Mouse (Mus musculus) heart, embryonic 13.5 days (tissue): ENCODE measurements around the gene Tsc22d1. TPM values are rescaled to one million over a fixed set of nuclear protein-coding genes. Genes with fewer than 3 reads are reported as not detected.

ENCODE experiments used
- ATAC-seq: fragments of 200-750 bp; cut with Nextera tagmentation; 2 replicates; pipeline ENCODE4 v1.8.0; 2017; ENCODE audit warnings: moderate TSS enrichment; ENCODE audit not compliant: insufficient number of reproducible peaks, low FRiP score, low TSS enrichment; ENCODE audit errors: extremely low read depth
- H3K27ac ChIP-seq: fragments of 300-500 bp; sonication (generic); replicated peaks from 2 replicates; pipeline ENCODE4 v1.5.1; 2015; ENCODE audit warnings: moderate library complexity, mild to moderate bottlenecking, inconsistent platforms
- H3K27me3 ChIP-seq: fragments of 300-500 bp; sonication (generic); replicated peaks from 2 replicates; pipeline ENCODE4 v1.6.1; 2015; ENCODE audit warnings: mild to moderate bottlenecking, inconsistent platforms
- H3K36me3 ChIP-seq: fragments of 300-500 bp; sonication (generic); 2 replicates; pipeline ENCODE4 v1.6.1; 2015; ENCODE audit warnings: mild to moderate bottlenecking, inconsistent platforms
- H3K4me1 ChIP-seq: fragments of 300-500 bp; sonication (generic); 2 replicates; pipeline ENCODE4 v1.6.1; 2015; ENCODE audit warnings: inconsistent platforms
- H3K4me2 ChIP-seq: fragments of 300-500 bp; sonication (generic); 2 replicates; pipeline ENCODE4 v1.6.1; 2015; ENCODE audit warnings: inconsistent platforms, mild to moderate bottlenecking, moderate library complexity
- H3K4me3 ChIP-seq: fragments of 300-500 bp; sonication (generic); 2 replicates; pipeline ENCODE4 v1.5.1; 2015; ENCODE audit warnings: moderate library complexity, mild to moderate bottlenecking, inconsistent platforms
- H3K9ac ChIP-seq: fragments of 300-500 bp; sonication (generic); 2 replicates; pipeline ENCODE4 v1.6.1; 2015; ENCODE audit warnings: inconsistent platforms, mild to moderate bottlenecking, moderate library complexity
- H3K9me3 ChIP-seq: fragments of 300-500 bp; sonication (generic); 2 replicates; pipeline ENCODE4 v1.6.1; 2016; ENCODE audit warnings: inconsistent platforms
- WGBS: fragments of 180-500 bp; shearing (Covaris S2); methylation state at CpG from one replicate; pipeline ENCODE4 v1.1.7; 2015; ENCODE audit warnings: mixed read lengths; 5-methylcytosine and 5-hydroxymethylcytosine counted together
- polyA plus RNA-seq: library from polyadenylated mRNA; unstranded; fragments of >200 nt; fragmentation: Nextera tagmentation; extraction: Ambion mirVana; gene quantifications from 2 replicates; pipeline ENCODE4 v1.2.1, GENCODE M21; 2015

The Tsc22d1 gene
- polyA plus RNA-seq, 1 experiment from 2014 or later, result 332 TPM

GRCm38 (mm10) chr14:76487609-76488008 lies 72.8 kb downstream of the Tsc22d1 start:
- Histone ChIP-seq H3K4me1 (peaks cover 23% of the 10 kb centered on the region), H3K27me3 (no peaks in the 10 kb centered on the region), H3K4me3 (no peak overlapping the region), H3K27ac (no peak overlapping the region), H3K4me2 (no peak overlapping the region), H3K9ac (no peak overlapping the region), H3K9me3 (no peaks in the 10 kb centered on the region), H3K36me3 (no peaks in the 10 kb centered on the region)
- 81% methylated on average over 16 of the region's 16 CpGs for WGBS
- ATAC-seq, result no peak

DNA sequence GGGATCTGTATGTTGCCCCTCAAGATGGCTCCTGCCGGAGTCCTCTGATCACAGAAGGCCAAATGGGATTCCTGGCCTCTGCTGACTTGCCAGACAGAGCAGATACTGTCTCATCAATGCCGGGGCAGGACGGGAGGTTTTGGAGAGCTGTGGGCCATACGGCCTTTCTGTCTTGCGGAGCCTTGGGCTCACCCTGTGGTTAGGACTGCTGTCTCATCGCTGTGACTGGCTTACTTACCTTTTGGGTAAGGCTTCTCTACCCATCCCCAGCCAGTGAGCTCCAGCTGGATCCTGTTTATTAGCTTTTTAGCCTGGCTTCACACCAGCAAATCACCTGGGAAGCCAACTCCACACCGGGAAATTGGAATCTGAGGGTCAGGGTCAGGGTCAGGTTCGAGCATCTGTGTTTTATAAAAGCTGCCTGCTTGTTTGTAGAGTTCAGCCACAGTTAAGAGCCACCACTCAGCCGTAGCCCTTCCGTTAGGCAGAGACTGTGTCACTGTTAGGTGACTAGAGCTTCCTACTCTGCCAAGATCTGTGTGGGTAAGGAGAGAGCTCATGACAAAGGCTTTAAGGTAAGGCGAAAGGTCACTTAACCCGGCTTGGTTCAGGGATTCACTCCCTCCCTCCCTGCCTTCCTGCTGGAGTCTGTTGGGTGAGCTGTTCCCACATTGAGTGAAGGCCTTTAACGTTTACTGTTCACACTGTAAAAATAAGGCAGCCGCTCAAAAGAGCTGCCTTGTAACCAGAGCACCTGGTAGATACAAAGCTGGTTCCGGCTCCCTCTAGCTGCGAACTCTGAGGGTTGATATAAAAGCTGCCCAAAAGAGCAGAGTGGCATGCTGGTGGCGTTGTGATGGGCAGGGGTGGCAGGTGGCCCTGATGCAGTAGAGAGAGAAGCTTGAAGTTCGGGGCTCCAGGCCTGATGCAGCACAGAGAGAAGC lies 73.6 kb downstream of the Tsc22d1 start:
- 69% methylated on average over 18 of the region's 18 CpGs for WGBS
- no peaks in the 10 kb centered on the region for H3K9me3 ChIP-seq
- ATAC-seq, result no peak
- no peak overlapping the region for H3K4me3 ChIP-seq
- no peak overlapping the region for H3K4me2 ChIP-seq
- peaks cover 1% of the 10 kb centered on the region; the same call in 1 of the 2 replicates for H3K36me3 ChIP-seq
- peaks cover 23% of the 10 kb centered on the region for H3K4me1 ChIP-seq
- H3K27ac ChIP-seq, result peak overlapping the region; percentile 8; the same call in 1 of the 2 replicates
- peak overlapping the region; percentile 1 for H3K9ac ChIP-seq
- H3K27me3 ChIP-seq, result no peaks in the 10 kb centered on the region

DNA sequence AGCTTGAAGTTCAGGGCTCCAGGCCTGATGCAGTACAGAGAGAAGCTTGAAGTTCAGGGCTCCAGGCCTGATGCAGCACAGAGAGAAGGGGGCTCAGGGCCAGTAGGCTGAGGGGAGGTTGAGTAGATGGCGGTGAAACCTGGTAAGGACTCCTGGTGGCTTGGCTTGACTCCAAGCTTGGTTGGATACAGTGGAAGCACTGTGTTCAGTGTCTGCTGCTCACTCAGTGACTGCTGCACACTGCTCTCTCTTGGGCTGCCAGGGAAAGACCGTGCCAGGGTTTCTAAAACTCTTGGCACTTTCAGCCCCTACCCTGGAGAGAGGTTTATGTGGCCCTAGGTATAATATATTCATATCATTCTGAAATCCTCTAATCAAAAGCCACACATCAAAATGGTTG lies 74.4 kb downstream of the Tsc22d1 start:
- Histone ChIP-seq H3K27me3 (no peaks in the 10 kb centered on the region), H3K36me3 (peaks cover 5% of the 10 kb centered on the region; the same call in 1 of the 2 replicates), H3K9ac (no peak overlapping the region), H3K4me3 (no peak overlapping the region), H3K27ac (peak overlapping the region; percentile 8; the same call in 1 of the 2 replicates), H3K9me3 (no peaks in the 10 kb centered on the region), H3K4me2 (no peak overlapping the region), H3K4me1 (peaks cover 23% of the 10 kb centered on the region)
- WGBS, result 62% methylated on average over 2 of the region's 2 CpGs
- no peak for ATAC-seq

GRCm38 (mm10) chr14:76495022-76495421 lies 80.3 kb downstream of the Tsc22d1 start:
- Histone ChIP-seq H3K27ac (no peak overlapping the region), H3K27me3 (no peaks in the 10 kb centered on the region), H3K4me3 (no peak overlapping the region), H3K36me3 (peaks cover 5% of the 10 kb centered on the region; the same call in 1 of the 2 replicates), H3K9ac (no peak overlapping the region), H3K4me1 (peaks cover 18% of the 10 kb centered on the region), H3K4me2 (no peak overlapping the region), H3K9me3 (no peaks in the 10 kb centered on the region)
- 49% methylated on average over 5 of the region's 5 CpGs for WGBS
- ATAC-seq, result no peak

DNA sequence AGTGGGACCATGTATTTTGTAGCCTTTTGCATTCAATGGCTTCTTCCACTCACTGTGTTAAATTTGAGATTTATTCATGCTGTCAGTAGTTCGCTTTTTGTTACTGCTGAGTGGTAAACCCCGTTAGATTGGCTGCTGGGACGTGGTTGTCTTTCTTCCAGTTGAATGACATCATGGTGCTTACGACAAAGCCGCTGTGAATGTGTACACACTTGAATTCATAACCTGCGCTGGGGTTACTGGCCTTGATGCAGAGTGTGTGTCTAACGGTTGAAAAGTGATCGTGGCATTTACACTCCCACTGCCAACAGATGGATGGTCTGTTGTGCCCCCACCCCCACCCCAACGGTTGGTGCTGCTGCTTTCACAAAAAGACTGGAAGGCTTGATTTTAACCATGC lies 82.4 kb downstream of the Tsc22d1 start:
- H3K27ac ChIP-seq, result no peak overlapping the region
- 83% methylated on average over 9 of the region's 9 CpGs for WGBS
- no peak overlapping the region for H3K4me3 ChIP-seq

DNA sequence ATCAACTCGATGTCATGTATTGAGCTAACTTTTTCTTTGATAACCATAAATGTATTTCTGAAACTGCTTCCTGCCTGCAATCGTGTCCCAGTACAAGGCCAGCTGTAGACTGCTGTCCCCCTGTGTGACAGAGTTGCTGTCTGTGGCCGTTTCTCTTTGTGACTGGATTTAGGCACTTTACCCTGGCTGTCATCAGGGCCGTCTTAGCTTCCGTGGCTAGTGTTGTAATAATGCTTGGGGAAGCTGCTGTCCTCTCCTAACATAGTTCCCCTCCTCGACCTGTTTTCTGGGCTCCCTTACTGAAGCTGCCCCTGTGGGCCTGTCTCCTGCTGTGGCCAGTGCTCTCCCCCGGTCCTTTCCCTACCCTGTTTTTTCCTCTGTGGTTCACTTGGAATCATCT lies 83.4 kb downstream of the Tsc22d1 start:
- ATAC-seq, result no peak
- Histone ChIP-seq H3K27me3 (no peaks in the 10 kb centered on the region), H3K9me3 (no peaks in the 10 kb centered on the region), H3K36me3 (peaks cover 5% of the 10 kb centered on the region; the same call in 1 of the 2 replicates), H3K4me3 (no peak overlapping the region), H3K9ac (no peak overlapping the region; the same call in 1 of the 2 replicates), H3K4me1 (peaks cover 20% of the 10 kb centered on the region), H3K27ac (peak overlapping the region; percentile 63), H3K4me2 (no peak overlapping the region)
- WGBS, result 35% methylated on average over 7 of the region's 7 CpGs

More for the DNA sequence above, 82.4 kb downstream of the Tsc22d1 start:
- Histone ChIP-seq H3K36me3 (peaks cover 5% of the 10 kb centered on the region; the same call in 1 of the 2 replicates), H3K9me3 (no peaks in the 10 kb centered on the region), H3K4me2 (no peak overlapping the region), H3K4me1 (peaks cover 20% of the 10 kb centered on the region), H3K27me3 (no peaks in the 10 kb centered on the region), H3K9ac (no peak overlapping the region)
- ATAC-seq, result no peak

GRCm38 (mm10) chr14:76499492-76499891 lies 84.7 kb downstream of the Tsc22d1 start:
- 85% methylated on average over 6 of the region's 6 CpGs for WGBS
- Histone ChIP-seq H3K9ac (no peak overlapping the region), H3K4me2 (no peak overlapping the region)

DNA sequence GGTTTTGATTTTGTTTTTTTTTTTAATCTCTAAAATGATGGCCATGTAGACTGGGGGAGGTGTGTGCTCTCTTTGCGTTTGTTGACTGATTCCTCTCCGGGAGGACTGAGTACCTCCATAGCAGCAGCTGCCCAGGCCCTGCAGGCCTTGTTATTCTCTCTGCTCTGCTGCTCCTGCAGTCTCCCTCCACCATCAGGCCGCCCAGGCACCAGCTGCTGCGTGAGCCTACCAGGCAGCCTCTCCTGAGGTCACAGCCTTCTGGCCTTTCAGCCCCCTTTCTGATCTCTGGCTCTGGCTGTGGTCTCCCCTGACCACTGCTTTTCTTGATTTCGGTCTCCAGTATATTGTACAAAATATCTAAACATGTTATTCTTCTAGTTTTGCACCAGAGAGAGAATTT lies 85.3 kb downstream of the Tsc22d1 start:
- no peaks in the 10 kb centered on the region for H3K27me3 ChIP-seq
- no peak overlapping the region for H3K9ac ChIP-seq
- no peak overlapping the region for H3K4me3 ChIP-seq
- H3K9me3 ChIP-seq, result no peaks in the 10 kb centered on the region
- H3K27ac ChIP-seq, result no peak overlapping the region
- peaks cover 26% of the 10 kb centered on the region for H3K4me1 ChIP-seq
- H3K36me3 ChIP-seq, result no peaks in the 10 kb centered on the region
- no peak overlapping the region for H3K4me2 ChIP-seq
- ATAC-seq, result no peak
- 43% methylated on average over 5 of the region's 5 CpGs for WGBS

More at GRCm38 (mm10) chr14:76499492-76499891, 84.7 kb downstream of the Tsc22d1 start:
- Histone ChIP-seq H3K9me3 (no peaks in the 10 kb centered on the region), H3K27ac (no peak overlapping the region), H3K27me3 (no peaks in the 10 kb centered on the region), H3K4me3 (no peak overlapping the region), H3K4me1 (peaks cover 26% of the 10 kb centered on the region), H3K36me3 (no peaks in the 10 kb centered on the region)
- no peak for ATAC-seq

DNA sequence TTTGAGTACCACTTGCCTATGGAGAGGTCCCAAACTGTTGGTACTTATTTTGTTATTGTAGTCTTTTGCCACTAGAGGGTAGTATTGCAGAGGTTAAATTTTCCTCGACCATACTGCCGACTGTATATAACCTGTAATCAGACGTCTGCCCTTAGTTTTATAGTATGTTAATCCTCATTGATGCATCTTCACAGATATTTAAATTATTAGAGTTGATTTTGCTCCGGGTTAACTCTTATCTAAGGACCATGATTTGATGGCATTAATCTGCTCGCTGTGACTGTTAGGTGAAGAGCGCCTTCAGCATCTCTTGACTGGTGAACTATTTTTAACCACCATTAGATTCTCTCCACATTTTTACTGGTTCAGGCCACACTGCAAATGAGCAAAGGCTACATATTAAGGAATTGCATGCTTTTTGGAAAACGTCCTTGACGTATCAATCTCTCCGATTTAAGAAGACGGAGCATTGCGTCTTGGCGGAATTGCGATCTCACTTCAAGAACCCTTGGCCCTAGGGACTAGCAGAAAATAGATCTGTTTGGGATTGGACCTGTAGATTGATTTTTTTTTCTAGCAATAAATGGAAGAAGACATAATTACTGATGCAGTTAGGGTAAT lies 88.6 kb downstream of the Tsc22d1 start:
- Histone ChIP-seq H3K27ac (peak overlapping the region; percentile 100), H3K9me3 (no peaks in the 10 kb centered on the region), H3K4me1 (peaks cover 36% of the 10 kb centered on the region), H3K36me3 (peaks cover 21% of the 10 kb centered on the region), H3K9ac (peak overlapping the region; percentile 98), H3K4me2 (peak overlapping the region; percentile 97), H3K4me3 (peak overlapping the region; percentile 75), H3K27me3 (no peaks in the 10 kb centered on the region)
- 5% methylated on average over 13 of the region's 13 CpGs for WGBS
- ATAC-seq, result no peak

DNA sequence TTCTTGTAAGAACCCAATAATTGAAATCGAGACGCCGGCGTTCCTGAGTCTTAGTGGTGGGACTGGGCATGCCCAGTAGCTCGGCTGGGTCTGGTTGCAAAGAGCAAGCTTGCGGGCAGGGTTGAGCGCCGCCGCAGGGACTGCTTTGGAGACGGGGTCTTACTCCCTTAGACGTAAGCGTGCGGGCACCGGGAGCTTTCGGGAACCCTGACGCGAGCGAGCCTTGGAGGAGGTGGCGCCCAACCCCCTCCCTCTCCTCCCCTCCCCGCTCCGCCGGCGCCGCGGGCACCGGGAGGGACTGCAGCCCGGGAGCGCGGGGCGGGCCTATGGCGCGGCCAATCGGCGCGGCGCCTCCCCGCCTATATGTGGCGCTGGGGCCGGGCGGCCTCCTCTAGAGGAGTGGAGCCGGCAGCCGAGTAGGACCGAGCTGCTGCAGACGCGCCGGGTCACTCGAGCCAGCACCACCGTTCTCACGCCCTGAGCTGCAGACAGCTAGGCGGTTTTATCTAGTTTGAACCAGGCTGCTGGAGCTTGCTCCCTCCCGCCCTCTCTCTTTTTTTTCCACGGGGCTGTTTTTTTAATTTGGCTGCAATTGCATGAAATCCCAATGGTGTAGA lies 89.5 kb downstream of the Tsc22d1 start:
- WGBS, result under 1% methylated on average over 50 of the region's 52 CpGs
- peaks cover 21% of the 10 kb centered on the region for H3K36me3 ChIP-seq
- H3K27ac ChIP-seq, result peak overlapping the region; percentile 100
- peak overlapping the region; percentile 98 for H3K9ac ChIP-seq
- H3K4me2 ChIP-seq, result peak overlapping the region; percentile 97
- no peaks in the 10 kb centered on the region for H3K9me3 ChIP-seq
- no peaks in the 10 kb centered on the region for H3K27me3 ChIP-seq
- ATAC-seq, result peak; percentile 93
- peaks cover 34% of the 10 kb centered on the region for H3K4me1 ChIP-seq
- peak overlapping the region; percentile 75 for H3K4me3 ChIP-seq

DNA sequence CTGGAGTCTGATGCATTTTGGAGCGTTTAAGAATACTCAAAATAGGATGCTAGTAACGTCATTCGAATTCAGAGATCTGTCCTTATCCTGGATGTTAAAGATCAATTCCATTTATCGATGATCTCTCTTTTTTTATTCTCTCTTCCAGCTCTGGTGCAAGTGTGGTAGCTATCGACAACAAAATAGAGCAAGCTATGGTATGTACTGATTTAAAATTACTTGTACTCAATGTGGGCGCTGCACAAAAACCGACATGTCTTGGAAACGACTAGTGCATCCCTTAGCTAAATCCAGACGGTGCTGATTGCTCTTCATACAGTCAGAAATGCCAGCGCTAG lies 90.3 kb downstream of the Tsc22d1 start:
- under 1% methylated on average over 10 of the region's 10 CpGs for WGBS
- ATAC-seq, result no peak
- peak overlapping the region; percentile 97 for H3K4me2 ChIP-seq

More for the DNA sequence above, 90.3 kb downstream of the Tsc22d1 start:
- H3K4me1 ChIP-seq, result peaks cover 32% of the 10 kb centered on the region
- peak overlapping the region; percentile 75 for H3K4me3 ChIP-seq
- no peaks in the 10 kb centered on the region for H3K9me3 ChIP-seq
- peak overlapping the region; percentile 100 for H3K27ac ChIP-seq
- peaks cover 21% of the 10 kb centered on the region for H3K36me3 ChIP-seq
- no peaks in the 10 kb centered on the region for H3K27me3 ChIP-seq
- H3K9ac ChIP-seq, result peak overlapping the region; percentile 98
